Mouse (Mus musculus) limb, embryonic 11.5 days (tissue): ENCODE data around the gene Prkca. TPM values are rescaled to one million over a fixed set of nuclear protein-coding genes. Genes with fewer than 3 reads are reported as not detected.

Experiments
- ATAC-seq: fragments of 200-750 bp; cut with Nextera tagmentation; 2 replicates; pipeline ENCODE4 v1.8.0; 2017; ENCODE audit warnings: low read depth; ENCODE audit not compliant: insufficient number of reproducible peaks, low FRiP score, low TSS enrichment
- DNase-seq: peaks from one replicate; pipeline ENCODE4 v3.0.0-alpha.2; 2015; ENCODE audit warnings: low spot score
- H3K27ac ChIP-seq: fragments of 300-500 bp; sonication (generic); replicated peaks from 2 replicates; pipeline ENCODE4 v1.5.1; 2014; ENCODE audit warnings: low read depth, mild to moderate bottlenecking, low read length
- H3K27me3 ChIP-seq: fragments of 300-500 bp; sonication (generic); 2 replicates; pipeline ENCODE4 v1.6.1; 2014; ENCODE audit warnings: mild to moderate bottlenecking, low read length, mixed read lengths; ENCODE audit not compliant: control insufficient read depth, insufficient read depth
- H3K36me3 ChIP-seq: fragments of 300-500 bp; sonication (generic); 2 replicates; pipeline ENCODE4 v1.6.1; 2014; ENCODE audit warnings: mild to moderate bottlenecking, low read length, moderate library complexity, mixed read lengths; ENCODE audit not compliant: control insufficient read depth, insufficient read depth
- H3K4me1 ChIP-seq: fragments of 300-500 bp; sonication (generic); 2 replicates; pipeline ENCODE4 v1.6.1; 2014; ENCODE audit warnings: low read length, mixed read lengths; ENCODE audit not compliant: control insufficient read depth, insufficient read depth
- H3K4me2 ChIP-seq: fragments of 300-500 bp; sonication (generic); 2 replicates; pipeline ENCODE4 v1.6.1; 2014; ENCODE audit warnings: low read depth, mild to moderate bottlenecking, moderate library complexity; ENCODE audit not compliant: severe bottlenecking
- H3K4me3 ChIP-seq: fragments of 300-500 bp; sonication (generic); 2 replicates; pipeline ENCODE4 v1.5.1; 2014; ENCODE audit warnings: low read depth, low read length
- H3K9ac ChIP-seq: fragments of 300-500 bp; sonication (generic); 2 replicates; pipeline ENCODE4 v1.6.1; 2014; ENCODE audit warnings: mild to moderate bottlenecking, low read length
- H3K9me3 ChIP-seq: fragments of 300-500 bp; sonication (generic); 2 replicates; pipeline ENCODE4 v1.6.1; 2016; ENCODE audit warnings: low read length; ENCODE audit not compliant: control insufficient read depth
- WGBS: fragments of 180-500 bp; shearing (Covaris S2); extraction: QIAGEN DNeasy Blood & Tissue Kit; methylation state at CpG from one replicate; pipeline ENCODE4 v1.1.7; 2014; 5-methylcytosine and 5-hydroxymethylcytosine counted together
- polyA plus RNA-seq: library from polyadenylated mRNA; unstranded; fragments of >200 nt; fragmentation: Nextera tagmentation; extraction: Ambion mirVana; gene quantifications from 2 replicates; pipeline ENCODE4 v1.2.1, GENCODE M21; 2014

The Prkca gene
- polyA plus RNA-seq: 6.3 and 8.0 TPM in 2 replicates

DNA sequence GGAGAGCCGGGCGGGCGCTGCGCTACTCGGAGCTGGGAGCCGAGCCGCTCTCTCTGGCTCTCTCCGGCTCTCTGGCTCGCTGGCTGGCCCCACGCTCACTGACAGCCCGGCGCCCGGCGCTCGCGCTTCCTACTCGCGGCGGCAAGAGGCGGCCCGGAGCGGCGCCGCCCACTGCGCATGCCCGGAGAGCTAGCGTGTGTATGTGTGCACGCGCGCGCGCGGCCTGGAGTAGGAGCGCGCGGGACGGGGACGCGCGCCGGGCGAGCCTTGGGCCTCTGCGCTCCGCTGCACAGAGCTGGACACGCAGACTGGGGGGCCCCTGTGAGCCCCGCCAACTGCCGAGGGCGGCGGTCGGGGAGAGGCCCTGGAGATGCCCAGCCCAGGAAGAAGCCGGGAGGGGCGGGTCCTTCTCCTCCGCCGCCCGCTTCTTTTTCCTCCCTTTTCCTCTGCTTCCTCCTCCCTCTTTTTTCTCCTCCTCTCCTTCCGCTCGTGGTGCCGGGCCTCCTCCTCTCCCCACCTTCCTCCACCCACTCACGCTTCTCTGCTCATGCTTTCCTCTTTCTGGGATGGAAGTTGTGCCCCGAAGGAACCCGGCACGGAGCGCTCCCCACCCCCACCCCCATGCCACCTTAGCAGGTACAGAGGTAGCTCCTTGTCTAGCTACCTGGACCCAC is at the start of gene Prkca:
Prkca (minus strand) TSS at position 140 of the 674 bp plus-strand sequence.
- no peaks in the 10 kb centered on the region for H3K9me3 ChIP-seq
- peak within 1 kb of the TSS; percentile 78 for H3K9ac ChIP-seq
- no peaks in the 10 kb centered on the region; the same call in 1 of the 2 replicates for H3K4me1 ChIP-seq
- no peaks in the 10 kb centered on the region for H3K36me3 ChIP-seq
- H3K4me3 ChIP-seq: peak within 1 kb of the TSS; percentile 57
- no peak within 1 kb of the TSS; the same call in 1 of the 2 replicates for H3K27ac ChIP-seq
- ATAC-seq: peak; percentile 91
- H3K27me3 ChIP-seq: no peaks in the 10 kb centered on the region
- peak within 1 kb of the TSS; percentile 89 for H3K4me2 ChIP-seq
- peak; percentile 96 for DNase-seq
- WGBS: under 1% methylated on average over 60 of the region's 63 CpGs

DNA sequence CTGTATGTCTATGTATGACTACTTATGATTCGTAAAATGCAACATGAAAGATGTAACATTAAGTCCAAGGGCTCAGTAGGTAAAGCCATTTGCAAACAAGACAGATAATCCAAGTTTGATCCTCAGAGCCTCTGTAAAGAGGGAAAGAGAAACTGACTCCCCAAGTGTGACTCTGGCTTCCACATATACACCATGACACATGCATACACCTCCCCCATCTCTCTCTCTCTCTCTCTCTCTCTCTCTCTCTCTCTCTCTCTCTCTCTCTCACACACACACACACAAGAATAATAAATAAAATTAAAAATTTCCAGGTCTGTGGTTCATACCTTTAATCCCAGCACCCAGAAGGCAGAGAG is 41.9 kb upstream of the Prkca start:
- ATAC-seq: no peak
- no peak overlapping the region for H3K4me2 ChIP-seq
- H3K27ac ChIP-seq: no peak overlapping the region
- H3K36me3 ChIP-seq: no peaks in the 10 kb centered on the region
- no peaks in the 10 kb centered on the region for H3K27me3 ChIP-seq
- no peak overlapping the region for H3K4me3 ChIP-seq
- H3K4me1 ChIP-seq: no peaks in the 10 kb centered on the region
- no peaks in the 10 kb centered on the region; the same call in 1 of the 2 replicates for H3K9me3 ChIP-seq
- WGBS: 93% methylated on average over 1 of the region's 1 CpGs
- H3K9ac ChIP-seq: no peak overlapping the region
- no peak for DNase-seq

DNA sequence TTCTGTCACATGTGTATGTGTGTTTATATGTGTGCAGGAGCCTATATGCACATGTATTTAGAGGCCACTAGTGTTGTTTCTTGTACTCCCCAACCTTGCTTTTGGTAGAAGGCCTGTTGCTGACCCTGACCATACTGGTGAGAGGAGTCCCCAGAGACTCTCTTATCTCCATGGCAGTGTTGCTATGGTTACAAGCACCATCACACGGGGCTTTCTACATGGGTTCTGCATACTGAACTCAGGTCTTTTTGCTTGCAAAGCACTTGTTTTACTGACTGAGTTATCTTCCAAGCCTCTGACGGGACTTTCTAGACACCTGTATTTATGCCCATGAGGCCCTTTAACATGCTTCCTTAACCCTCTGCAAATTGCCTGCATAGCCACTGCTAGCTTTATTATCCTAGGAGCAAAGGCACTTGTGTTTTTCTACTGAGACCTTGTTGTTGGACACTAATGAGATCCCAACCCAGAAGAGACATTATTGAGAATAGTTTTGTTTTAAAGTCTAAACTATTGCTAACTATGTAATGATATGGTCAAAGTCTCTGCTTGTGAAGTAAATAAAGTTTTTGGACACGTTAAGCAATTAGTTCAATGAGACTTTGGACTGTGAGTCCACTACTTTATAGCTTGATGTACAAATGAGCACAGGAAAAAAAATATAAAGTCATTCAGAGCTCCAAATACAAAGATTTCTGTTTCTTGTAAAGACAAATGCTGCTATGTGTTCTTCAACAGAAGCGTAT is 41.4 kb upstream of the Prkca start:
- H3K36me3 ChIP-seq: no peaks in the 10 kb centered on the region
- H3K27me3 ChIP-seq: no peaks in the 10 kb centered on the region
- H3K9me3 ChIP-seq: no peaks in the 10 kb centered on the region; the same call in 1 of the 2 replicates
- H3K4me1 ChIP-seq: no peaks in the 10 kb centered on the region
- no peak for DNase-seq
- no peak overlapping the region for H3K4me3 ChIP-seq
- no peak overlapping the region for H3K9ac ChIP-seq
- WGBS: 70% methylated on average over 4 of the region's 4 CpGs
- no peak overlapping the region for H3K4me2 ChIP-seq
- H3K27ac ChIP-seq: no peak overlapping the region
- no peak for ATAC-seq

DNA sequence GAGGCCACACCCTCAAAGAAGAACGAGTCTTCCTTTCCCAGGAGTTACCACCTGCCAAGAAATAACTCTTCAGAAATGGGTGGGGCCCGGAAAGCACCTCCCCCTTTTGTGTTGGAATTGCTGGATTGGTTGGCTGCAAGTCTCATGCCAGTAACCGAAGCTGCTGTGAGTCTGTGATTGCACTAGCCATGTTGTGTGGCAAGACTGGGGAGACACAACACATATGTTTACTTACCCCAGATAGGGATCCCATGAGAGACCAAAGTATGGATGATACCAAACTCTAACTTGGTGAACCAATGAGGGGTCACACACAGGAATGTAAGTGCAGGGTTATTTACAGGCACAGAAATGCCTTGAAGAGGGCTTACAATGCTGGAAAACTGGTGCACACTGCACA is 38.9 kb upstream of the Prkca start:
- ATAC-seq: no peak
- no peak overlapping the region for H3K9ac ChIP-seq
- no peak overlapping the region for H3K27ac ChIP-seq
- no peak for DNase-seq
- H3K4me2 ChIP-seq: no peak overlapping the region
- H3K9me3 ChIP-seq: no peaks in the 10 kb centered on the region; the same call in 1 of the 2 replicates
- WGBS: 78% methylated on average over 3 of the region's 3 CpGs
- no peaks in the 10 kb centered on the region for H3K36me3 ChIP-seq
- H3K4me1 ChIP-seq: no peaks in the 10 kb centered on the region
- H3K27me3 ChIP-seq: no peaks in the 10 kb centered on the region
- no peak overlapping the region for H3K4me3 ChIP-seq

DNA sequence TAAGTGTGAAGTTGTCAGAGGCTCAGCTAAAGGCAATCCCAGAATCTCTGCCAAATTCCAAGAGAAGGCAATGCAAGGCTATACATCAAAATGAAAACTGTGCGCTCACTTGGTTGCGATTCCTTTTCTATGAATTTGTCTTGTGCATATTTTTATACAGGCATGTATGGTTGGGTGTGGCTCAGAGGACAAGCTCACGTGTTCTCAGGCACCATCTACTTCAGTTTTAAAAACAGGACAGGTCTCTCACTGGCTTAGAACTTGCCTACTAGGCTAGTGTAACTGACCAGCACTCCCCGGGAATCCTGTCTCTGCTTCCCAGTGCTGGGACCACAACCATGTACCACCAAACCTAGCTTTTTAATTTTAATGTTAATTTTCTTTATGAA is 34.6 kb upstream of the Prkca start:
- Histone ChIP-seq H3K4me2 (no peak overlapping the region), H3K27me3 (no peaks in the 10 kb centered on the region), H3K9ac (no peak overlapping the region), H3K4me1 (no peaks in the 10 kb centered on the region), H3K9me3 (no peaks in the 10 kb centered on the region; the same call in 1 of the 2 replicates), H3K4me3 (no peak overlapping the region), H3K27ac (no peak overlapping the region), H3K36me3 (no peaks in the 10 kb centered on the region)
- DNase-seq (no peak), ATAC-seq (no peak)
- WGBS: 78% methylated on average over 4 of the region's 4 CpGs

DNA sequence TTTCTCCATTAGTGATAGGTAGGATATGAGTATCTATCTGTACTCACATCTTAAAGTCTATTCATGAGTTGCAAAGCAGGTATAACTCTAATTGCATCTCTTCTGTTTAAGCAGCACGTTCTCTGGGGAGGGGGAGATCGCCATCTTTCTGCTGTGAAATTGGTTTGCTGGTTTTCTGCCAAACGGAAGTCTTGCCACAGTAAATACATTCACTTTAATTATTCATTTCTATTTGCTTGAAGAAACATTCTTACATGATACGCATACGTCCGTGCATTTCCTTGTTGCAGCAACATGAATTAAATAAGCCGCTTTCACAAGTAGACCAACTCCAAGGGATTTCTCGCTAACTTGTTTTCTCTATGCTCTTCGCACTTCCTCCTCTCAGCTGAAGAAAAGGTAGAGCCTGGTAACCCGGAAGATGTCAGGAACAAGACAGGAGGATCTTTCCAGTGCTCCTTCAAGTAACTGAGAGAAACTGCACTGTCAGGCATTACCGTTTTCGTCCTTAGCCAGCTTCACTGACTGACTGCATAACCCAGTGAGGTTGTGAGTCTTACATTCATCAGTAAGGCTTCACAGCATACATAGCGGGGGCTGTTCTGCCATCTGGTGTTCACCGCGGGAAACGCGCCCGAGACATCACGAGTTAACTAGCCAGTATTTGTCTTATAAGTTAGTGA is 34.1 kb upstream of the Prkca start:
- Histone ChIP-seq H3K4me1 (no peaks in the 10 kb centered on the region), H3K4me3 (no peak overlapping the region), H3K36me3 (no peaks in the 10 kb centered on the region), H3K4me2 (no peak overlapping the region), H3K27me3 (no peaks in the 10 kb centered on the region), H3K9ac (no peak overlapping the region), H3K9me3 (no peaks in the 10 kb centered on the region; the same call in 1 of the 2 replicates), H3K27ac (no peak overlapping the region)
- ATAC-seq (no peak), DNase-seq (peak; percentile 88)
- 45% methylated on average over 19 of the region's 19 CpGs for WGBS

DNA sequence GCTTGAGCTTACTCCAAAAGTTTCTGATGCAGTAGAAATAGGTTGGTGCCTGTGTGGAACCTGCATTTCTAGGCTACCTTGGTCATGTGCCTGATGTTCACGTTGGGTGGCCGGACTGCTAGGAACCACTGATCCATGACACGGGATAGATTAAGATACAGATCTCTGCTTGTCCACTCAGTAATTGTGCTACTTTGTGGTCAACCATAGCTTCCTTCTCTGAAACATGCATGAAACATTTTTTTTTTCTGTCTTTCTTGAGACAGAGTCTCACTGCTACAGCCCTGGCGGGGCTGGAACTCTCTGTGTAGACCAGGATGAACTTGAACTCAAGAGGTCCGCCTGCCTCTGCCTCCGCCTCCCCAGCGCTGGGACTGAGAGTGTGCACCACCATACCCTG is 33.1 kb upstream of the Prkca start:
- no peaks in the 10 kb centered on the region; the same call in 1 of the 2 replicates for H3K9me3 ChIP-seq
- H3K4me2 ChIP-seq: no peak overlapping the region
- 92% methylated on average over 7 of the region's 7 CpGs for WGBS
- no peaks in the 10 kb centered on the region for H3K27me3 ChIP-seq
- no peak for ATAC-seq
- H3K27ac ChIP-seq: no peak overlapping the region
- H3K9ac ChIP-seq: no peak overlapping the region
- H3K4me1 ChIP-seq: no peaks in the 10 kb centered on the region
- H3K36me3 ChIP-seq: no peaks in the 10 kb centered on the region
- DNase-seq: no peak
- H3K4me3 ChIP-seq: no peak overlapping the region

DNA sequence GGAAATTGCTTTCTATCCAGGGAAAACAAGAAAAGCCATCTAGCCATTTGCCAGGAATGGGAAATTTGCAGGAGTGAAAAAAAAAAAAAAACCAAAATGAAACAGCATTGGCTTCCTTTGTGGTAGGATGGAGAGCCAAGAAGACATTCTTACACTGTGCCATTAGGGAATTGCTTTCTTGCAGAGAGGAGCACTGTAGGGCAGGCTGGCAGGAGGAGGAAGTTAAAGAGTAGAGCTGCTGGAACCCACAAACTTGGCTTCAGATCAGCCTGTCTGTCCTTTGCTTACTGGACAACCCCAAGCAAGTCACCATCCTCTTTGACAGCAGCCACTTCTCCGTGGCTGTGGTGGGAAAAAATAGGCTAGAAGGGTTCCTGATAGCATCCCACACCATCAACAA is 23.3 kb upstream of the Prkca start:
- 74% methylated on average over 1 of the region's 1 CpGs for WGBS
- ATAC-seq (no peak), DNase-seq (no peak)
- Histone ChIP-seq H3K9ac (no peak overlapping the region), H3K4me3 (no peak overlapping the region), H3K9me3 (no peaks in the 10 kb centered on the region), H3K27me3 (no peaks in the 10 kb centered on the region), H3K27ac (no peak overlapping the region), H3K4me2 (no peak overlapping the region), H3K36me3 (no peaks in the 10 kb centered on the region), H3K4me1 (no peaks in the 10 kb centered on the region)
